In the genomic region with DNA sequence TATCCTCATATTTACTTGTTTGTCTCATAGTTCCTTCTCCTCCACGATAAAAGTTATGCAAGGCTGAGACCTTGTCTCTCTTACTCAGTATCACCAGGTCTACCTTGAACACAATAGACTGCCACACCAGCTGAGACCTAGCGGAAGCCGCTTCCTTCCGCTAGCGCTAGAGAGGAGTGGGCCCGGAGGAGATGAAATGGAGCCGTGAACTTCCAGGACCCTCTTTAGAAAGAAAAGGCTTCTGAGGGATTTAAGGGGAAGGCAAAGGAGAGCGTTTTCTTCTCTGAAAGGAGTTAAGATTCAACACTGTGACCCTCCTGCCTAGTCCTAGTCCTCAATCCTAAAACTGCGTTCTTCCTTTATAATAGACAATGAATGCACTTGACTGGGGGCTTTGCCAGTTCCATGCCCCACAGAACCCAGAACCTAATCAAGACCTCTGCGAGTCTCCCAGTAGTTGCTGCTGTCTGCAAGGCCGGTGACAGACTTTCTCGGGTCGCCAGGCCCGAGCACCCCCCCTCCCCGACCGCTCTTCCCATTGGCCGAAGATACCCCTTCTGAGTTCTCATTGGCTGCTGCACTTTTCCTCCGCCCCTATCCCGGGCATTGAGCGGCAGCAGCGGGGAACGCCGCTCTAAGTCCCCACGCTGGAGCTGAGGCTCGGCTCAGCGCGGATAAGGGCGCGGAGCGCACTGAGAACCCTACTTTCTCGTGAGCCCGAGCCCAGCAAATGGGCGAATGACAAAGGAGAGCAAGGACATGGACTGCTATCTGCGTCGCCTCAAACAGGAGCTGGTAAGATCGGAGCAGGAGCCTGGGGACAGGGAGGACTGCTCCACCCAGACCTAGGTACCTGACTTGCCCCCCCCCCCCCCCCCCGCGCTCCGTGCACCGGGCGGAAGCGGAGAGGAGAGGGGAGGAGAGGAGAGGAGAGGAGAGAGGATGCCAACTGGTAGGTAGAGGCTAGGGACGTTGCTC, we compare ENCODE assay signal across 8 mouse cellular contexts. TPM values are rescaled to one million over a fixed set of nuclear protein-coding genes. Genes with fewer than 3 reads are reported as not detected.
DNase-seq lines count a peak whose midpoint lies in the region; ATAC-seq and TF ChIP-seq lines count a peak whose summit lies in the region.

Gene Inka2 (plus strand): TSS at position 569 of the 978 bp plus-strand sequence.

- peak; percentile 92 for DNase-seq in 416B (ENCODE audit: low read depth)
- peak; percentile 85 for DNase-seq in adrenal gland, postnatal 25 days
- DNase-seq in embryonic facial prominence, embryonic 11.5 days (ENCODE audit: low spot score): peak; percentile 91
- DNase-seq in heart, adult 18-20 months: peak; percentile 90 to 94
- peak; percentile 74 for DNase-seq in kidney, adult 18-20 months
- DNase-seq in limb, embryonic 14.5 days (ENCODE audit: low spot score): peak; percentile 83
- DNase-seq in spleen, postnatal 10 days (ENCODE audit: low spot score in 2 of 2): peak; percentile 64 to 74

- no peaks in the 10 kb centered on the region for H3K36me3 ChIP-seq in embryonic facial prominence, embryonic 11.5 days (replicated peaks; ENCODE audit: control insufficient read depth, insufficient read depth, low read depth, low read length)
- H3K36me3 ChIP-seq in limb, embryonic 14.5 days (ENCODE audit: control insufficient read depth, insufficient read depth, low read length): no peaks in the 10 kb centered on the region
- H3K36me3 ChIP-seq in midbrain, embryonic 16.5 days (ENCODE audit: control insufficient read depth, insufficient read depth, low read length): no peaks in the 10 kb centered on the region

- H3K9me3 ChIP-seq in embryonic facial prominence, embryonic 11.5 days (replicated peaks; ENCODE audit: control insufficient read depth, low read length): no peaks in the 10 kb centered on the region
- H3K9me3 ChIP-seq in limb, embryonic 14.5 days (ENCODE audit: control insufficient read depth, low read length): no peaks in the 10 kb centered on the region
- no peaks in the 10 kb centered on the region for H3K9me3 ChIP-seq in midbrain, embryonic 16.5 days (replicated peaks; ENCODE audit: control insufficient read depth, low read length, poor library complexity, severe bottlenecking)

- H3K27me3 ChIP-seq in embryonic facial prominence, embryonic 11.5 days (ENCODE audit: control insufficient read depth, insufficient read depth, low read length): no peaks in the 10 kb centered on the region; the same call in 1 of the 2 replicates
- H3K27me3 ChIP-seq in limb, embryonic 14.5 days (ENCODE audit: control insufficient read depth, insufficient read depth, low read length): peaks cover 15% of the 10 kb centered on the region; the same call in 1 of the 2 replicates
- peaks cover 16% of the 10 kb centered on the region for H3K27me3 ChIP-seq in midbrain, embryonic 16.5 days (ENCODE audit: control insufficient read depth, insufficient read depth, low read depth, low read length)

- H3K4me3 ChIP-seq in embryonic facial prominence, embryonic 11.5 days (ENCODE audit: low read depth, low read length): peak within 1 kb of the TSS; percentile 63
- peak within 1 kb of the TSS; percentile 52 for H3K4me3 ChIP-seq in limb, embryonic 14.5 days (replicated peaks; ENCODE audit: low read length)
- H3K4me3 ChIP-seq in midbrain, embryonic 16.5 days (ENCODE audit: low read depth, low read length): peak within 1 kb of the TSS; percentile 51

- no peak within 1 kb of the TSS for H3K27ac ChIP-seq in embryonic facial prominence, embryonic 11.5 days (replicated peaks; ENCODE audit: low read depth, low read length)
- H3K27ac ChIP-seq in limb, embryonic 14.5 days (replicated peaks; ENCODE audit: low read depth, low read length): 0 out of 2 replicates have a peak within 1 kb of the TSS, but pooled peaks have one; percentile 5
- H3K27ac ChIP-seq in midbrain, embryonic 16.5 days (ENCODE audit: low read length): peak within 1 kb of the TSS; percentile 45; the same call in 1 of the 2 replicates

- 4% methylated on average over 37 of the region's 43 CpGs for whole genome bisulfite sequencing in embryonic facial prominence, embryonic 11.5 days
- 5% methylated on average over 38 of the region's 43 CpGs for WGBS in limb, embryonic 14.5 days
- WGBS in midbrain, embryonic 16.5 days: 2% methylated on average over 37 of the region's 43 CpGs

- peak within 1 kb of the TSS; percentile 98 for H3K4me2 ChIP-seq in embryonic facial prominence, embryonic 11.5 days (ENCODE audit: low read depth, low read length)
- H3K4me2 ChIP-seq in limb, embryonic 14.5 days (replicated peaks; ENCODE audit: low read depth, low read length, severe bottlenecking): peak within 1 kb of the TSS; percentile 99
- peak within 1 kb of the TSS; percentile 99 for H3K4me2 ChIP-seq in midbrain, embryonic 16.5 days (ENCODE audit: low read length)

- no peaks in the 10 kb centered on the region; the same call in 1 of the 2 replicates for H3K4me1 ChIP-seq in embryonic facial prominence, embryonic 11.5 days (ENCODE audit: control insufficient read depth, insufficient read depth, low read length)
- no peaks in the 10 kb centered on the region for H3K4me1 ChIP-seq in limb, embryonic 14.5 days (ENCODE audit: control insufficient read depth, insufficient read depth, low read length)
- H3K4me1 ChIP-seq in midbrain, embryonic 16.5 days (ENCODE audit: control insufficient read depth, insufficient read depth, low read length): peaks cover 13% of the 10 kb centered on the region

- no peak for TF ChIP-seq POLR2A in limb, embryonic 14.5 days (IDR thresholded peaks at IDR 0.05; ENCODE audit: borderline replicate concordance, extremely low read depth, insufficient read depth, insufficient read length)

- peak; percentile 94 for ATAC-seq in embryonic facial prominence, embryonic 11.5 days (replicated peaks; ENCODE audit: insufficient number of reproducible peaks, low FRiP score, low TSS enrichment, low read depth)
- ATAC-seq in limb, embryonic 14.5 days (ENCODE audit: low FRiP score, low read depth): peak; percentile 96
- peak; percentile 96 for ATAC-seq in midbrain, embryonic 16.5 days

- peak within 1 kb of the TSS; percentile 64 for H3K9ac ChIP-seq in embryonic facial prominence, embryonic 11.5 days (replicated peaks; ENCODE audit: low read length)
- peak within 1 kb of the TSS; percentile 58 for H3K9ac ChIP-seq in limb, embryonic 14.5 days (ENCODE audit: low read depth, low read length, severe bottlenecking)
- H3K9ac ChIP-seq in midbrain, embryonic 16.5 days (ENCODE audit: low read depth, low read length): peak within 1 kb of the TSS; percentile 67

RNA-seq across cellular contexts. Expression of gene Inka2, which starts in this region (rescaled TPM):
- total RNA-seq in adrenal gland, postnatal 25 days (2021): 2.3 and 4.2 TPM in 2 replicates
- polyA plus RNA-seq in embryonic facial prominence, embryonic 11.5 days (2014; fragmentation: Nextera tagmentation; extraction: Ambion mirVana): 0.80 and 1.3 TPM in 2 replicates
- 10 to 100 TPM; 16.4 to 16.5 TPM for total RNA-seq in heart, adult 18-20 months (2021)
- 4.6 and 5.9 TPM in 2 replicates for polyA plus RNA-seq in limb, embryonic 14.5 days (2012; rRNA removed)
- polyA plus RNA-seq in limb, embryonic 14.5 days (2014; fragmentation: Nextera tagmentation; extraction: Ambion mirVana): 1.4 and 1.7 TPM in 2 replicates
- 5.5 and 7.0 TPM in 2 replicates for polyA plus RNA-seq in midbrain, embryonic 16.5 days (2015; fragmentation: Nextera tagmentation; extraction: Ambion mirVana)
